Mouse (Mus musculus) ES-E14 (cell line): Measurements from ENCODE around the gene Ypel2.

Experiments
- ZC3H11A ChIP-seq: IDR thresholded peaks from 2 replicates; pipeline ENCODE4 v1.6.1; 2012; ENCODE audit warnings: low read depth, mild to moderate bottlenecking, inconsistent platforms, low read length, borderline replicate concordance
- ZNF384 ChIP-seq: IDR thresholded peaks from 2 replicates; pipeline ENCODE4 v1.6.1; 2012; ENCODE audit warnings: low read depth, low read length, inconsistent platforms

- TF ChIP-seq ZC3H11A = no peak
- TF ChIP-seq ZNF384 = no peak
These were observed 55.0 kb downstream of the Ypel2 start for GRCm38 (mm10) chr11:86938551-86938950.
